ENCODE assay signal across 8 mouse cellular contexts in the genomic region with DNA sequence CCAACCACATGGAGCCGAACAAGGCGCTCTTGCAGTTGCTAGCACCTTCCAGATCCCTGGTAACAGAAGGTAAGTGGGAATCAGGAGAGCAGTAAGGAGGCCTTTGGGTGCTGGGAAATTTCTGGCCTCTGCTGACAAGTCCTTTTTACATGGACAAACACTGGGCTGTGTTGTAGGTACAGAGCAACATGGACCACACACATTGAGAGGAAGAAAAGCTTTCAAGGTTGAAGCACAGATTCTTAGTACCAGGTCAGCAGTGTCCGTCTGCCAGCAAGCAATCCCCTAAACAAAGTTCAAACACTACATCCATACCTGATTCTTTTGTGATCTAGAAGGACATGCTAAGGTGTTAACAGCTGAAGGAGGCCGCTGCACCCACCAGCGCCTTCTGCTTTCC. TPM values are rescaled to one million over a fixed set of nuclear protein-coding genes. Genes with fewer than 3 reads are reported as not detected.
A peak's percentile ranks its signal among the peaks of the same experiment; 100 is the strongest.
DNase-seq lines count a peak whose midpoint lies in the region; ATAC-seq and TF ChIP-seq lines count a peak whose summit lies in the region.

No protein-coding gene starts in this region.

- no peak for ATAC-seq in neural tube, embryonic 13.5 days (ENCODE audit: low read depth)
- no peak for ATAC-seq in CD4-positive, CD25-positive, alpha-beta regulatory T cell, adult 4 months

- DNase-seq in left cerebral cortex, adult 2 months (ENCODE audit: extremely low spot score in 1 of 2, low spot score in 2 of 2): no peak
- DNase-seq in left cerebral cortex, postnatal 25 days (ENCODE audit: low spot score in 2 of 2): no peak
- no peak for DNase-seq in heart, embryonic 10.5 days (ENCODE audit: low spot score)
- DNase-seq in kidney, postnatal 4 days: peak; percentile 7 to 37
- DNase-seq in c-Kit-positive CD71-positive TER-119-positive erythroid progenitor cells, embryonic 14.5 days (ENCODE audit: low spot score): no peak
- DNase-seq in adrenal gland, postnatal 14 days: no peak

- no peaks in the 10 kb centered on the region for H3K9me3 ChIP-seq in heart, embryonic 10.5 days
- no peaks in the 10 kb centered on the region for H3K9me3 ChIP-seq in neural tube, embryonic 13.5 days

- no peaks in the 10 kb centered on the region; the same call in 1 of the 2 replicates for H3K36me3 ChIP-seq in heart, embryonic 10.5 days
- H3K36me3 ChIP-seq in neural tube, embryonic 13.5 days: no peaks in the 10 kb centered on the region

- H3K27me3 ChIP-seq in heart, embryonic 10.5 days (ENCODE audit: insufficient read depth, poor library complexity, severe bottlenecking): no peaks in the 10 kb centered on the region
- H3K27me3 ChIP-seq in neural tube, embryonic 13.5 days: no peaks in the 10 kb centered on the region

- H3K4me2 ChIP-seq in neural tube, embryonic 13.5 days: peak overlapping the region; percentile 71

- WGBS in heart, embryonic 10.5 days: 23% methylated on average over 5 of the region's 5 CpGs
- WGBS in neural tube, embryonic 13.5 days: 37% methylated on average over 5 of the region's 5 CpGs

- no peak overlapping the region for H3K27ac ChIP-seq in left cerebral cortex, adult 2 months
- peak overlapping the region; percentile 99 for H3K27ac ChIP-seq in heart, embryonic 10.5 days
- H3K27ac ChIP-seq in neural tube, embryonic 13.5 days (replicated peaks): peak overlapping the region; percentile 96

- intact Hi-C loops in left cerebral cortex, adult 2 months (cut with DNase I): loop anchor here (5.0 kb wide), 3 partner anchors 159 to 441 kb away; partner anchors contain the start of gene Itgb6
- intact Hi-C loops in left cerebral cortex, postnatal 25 days (cut with DNase I): loop anchor here (5.0 kb wide), 1 partner anchor 154 kb away; no protein-coding TSS in a partner anchor

- H3K4me1 ChIP-seq in heart, embryonic 10.5 days: peaks cover 21% of the 10 kb centered on the region
- H3K4me1 ChIP-seq in neural tube, embryonic 13.5 days (replicated peaks): peaks cover 34% of the 10 kb centered on the region

- H3K4me3 ChIP-seq in left cerebral cortex, adult 2 months: peak overlapping the region; percentile 91; the same call in 1 of the 2 replicates
- peak overlapping the region; percentile 82 for H3K4me3 ChIP-seq in heart, embryonic 10.5 days
- H3K4me3 ChIP-seq in neural tube, embryonic 13.5 days: peak overlapping the region; percentile 82

- peak overlapping the region; percentile 93 for H3K9ac ChIP-seq in neural tube, embryonic 13.5 days

- no peak for TF ChIP-seq CTCF in left cerebral cortex, adult 2 months (IDR thresholded peaks at IDR 0.05)

RNA-seq across cellular contexts. Expression of gene Rbms1, which starts 1.7 kb away (rescaled TPM):
- 10 to 100 TPM; 19.4 to 20.2 TPM for total RNA-seq in left cerebral cortex, adult 2 months (2021)
- total RNA-seq in left cerebral cortex, postnatal 25 days (2021): 10 to 100 TPM; 18.9 to 23.6 TPM
- 124 and 146 TPM in 2 replicates for polyA plus RNA-seq in heart, embryonic 10.5 days (2016; fragmentation: Nextera tagmentation; extraction: Ambion mirVana)
- 72.0 and 81.1 TPM in 2 replicates for polyA plus RNA-seq in neural tube, embryonic 13.5 days (2015; fragmentation: Nextera tagmentation; extraction: Ambion mirVana)
- total RNA-seq in adrenal gland, postnatal 14 days (2021): 72.7 and 89.6 TPM in 2 replicates
- 10 to 100 TPM; 10.6 to 21.7 TPM for polyA plus RNA-seq in CD4-positive, CD25-positive, alpha-beta regulatory T cell, adult 4 months (2017; shearing (Covaris generic))

Comparison
In these comparisons a context has a peak if more than half of its experiments do, and no peak if none do; other contexts are left out.
1. DNase-seq: peak in kidney, postnatal 4 days (2 of 2); none in left cerebral cortex, adult 2 months (0 of 2), left cerebral cortex, postnatal 25 days (0 of 2), heart, embryonic 10.5 days (single experiment), c-Kit-positive CD71-positive TER-119-positive erythroid progenitor cells, embryonic 14.5 days (single experiment) and adrenal gland, postnatal 14 days (single experiment).
2. Peak in every context shown above with its lines, with median percentiles within 50 percentile points of each other: H3K4me3 ChIP-seq.